Mouse (Mus musculus): ENCODE results near the gene Slc16a3.

- TF ChIP-seq POLR2A (IDR thresholded peaks at IDR 0.05; ENCODE audit: borderline replicate concordance, extremely low read depth, insufficient read depth, insufficient read length, poor library complexity, severe bottlenecking) (0 out of 2 replicates have a peak, but pooled peaks have one; percentile 25), CTCF (IDR thresholded peaks at IDR 0.05; ENCODE audit: borderline replicate concordance, extremely low read depth, insufficient read depth, insufficient read length) (no peak)
Observed at GRCm38 (mm10) chr11:120932564-120933398, 15.5 kb upstream of the Slc16a3 start, which contains the start of gene Ccdc57.
